Mouse (Mus musculus): ENCODE results near the gene Col6a5. TPM values are rescaled to one million over a fixed set of nuclear protein-coding genes. Genes with fewer than 3 reads are reported as not detected.
"Not testable (repeated sequence)": the region's sequence is repeated elsewhere in the genome, so short reads cannot be mapped to it uniquely, and the experiment has no call there.

Gene Col6a5
- total RNA-seq, 1 experiment from 2014 or later, result not detected

- ATAC-seq (replicated peaks; ENCODE audit: low read depth, poor library complexity, severe bottlenecking), result no peak
These were observed 45.3 kb downstream of the Col6a5 start for GRCm38 (mm10) chr9:105915186-105915585.

- no peak for ATAC-seq (replicated peaks; ENCODE audit: low read depth, poor library complexity, severe bottlenecking)
These were observed 50.3 kb downstream of the Col6a5 start for GRCm38 (mm10) chr9:105910166-105910565.

GRCm38 (mm10) chr9:105909352-105909751, 51.1 kb downstream of the Col6a5 start:
- no peak for ATAC-seq (replicated peaks; ENCODE audit: low read depth, poor library complexity, severe bottlenecking)

- ATAC-seq (replicated peaks; ENCODE audit: low read depth, poor library complexity, severe bottlenecking), result no peak
These were observed 53.0 kb downstream of the Col6a5 start for GRCm38 (mm10) chr9:105907411-105907810.

- no peak for ATAC-seq (replicated peaks; ENCODE audit: low read depth, poor library complexity, severe bottlenecking)
These were observed 72.9 kb downstream of the Col6a5 start for GRCm38 (mm10) chr9:105887521-105887920.

GRCm38 (mm10) chr9:105884656-105885430, 75.6 kb downstream of the Col6a5 start:
- no peak for ATAC-seq (replicated peaks; ENCODE audit: low read depth, poor library complexity, severe bottlenecking)

- ATAC-seq (replicated peaks; ENCODE audit: low read depth, poor library complexity, severe bottlenecking), result no peak
These were observed 79.7 kb downstream of the Col6a5 start for GRCm38 (mm10) chr9:105880743-105881142.

- ATAC-seq (replicated peaks; ENCODE audit: low read depth, poor library complexity, severe bottlenecking), result no peak
These were observed 81.9 kb downstream of the Col6a5 start for GRCm38 (mm10) chr9:105878365-105879108.

GRCm38 (mm10) chr9:105876124-105876523, 84.3 kb downstream of the Col6a5 start:
- ATAC-seq (replicated peaks; ENCODE audit: low read depth, poor library complexity, severe bottlenecking), result no peak

- no peak for ATAC-seq (replicated peaks; ENCODE audit: low read depth, poor library complexity, severe bottlenecking)
These were observed 88.8 kb downstream of the Col6a5 start for GRCm38 (mm10) chr9:105871643-105872042.

GRCm38 (mm10) chr9:105857773-105858172, 102.7 kb downstream of the Col6a5 start:
- ATAC-seq (replicated peaks; ENCODE audit: low read depth, poor library complexity, severe bottlenecking), result peak; percentile 83

GRCm38 (mm10) chr9:105852778-105853065, 107.7 kb downstream of the Col6a5 start:
- no peak for ATAC-seq (replicated peaks; ENCODE audit: low read depth, poor library complexity, severe bottlenecking)

GRCm38 (mm10) chr9:105852015-105852777, 108.2 kb downstream of the Col6a5 start:
- no peak for ATAC-seq (replicated peaks; ENCODE audit: low read depth, poor library complexity, severe bottlenecking)

GRCm38 (mm10) chr9:105851011-105851410, 109.4 kb downstream of the Col6a5 start:
- no peak for ATAC-seq (replicated peaks; ENCODE audit: low read depth, poor library complexity, severe bottlenecking)

- no peak for ATAC-seq (replicated peaks; ENCODE audit: low read depth, poor library complexity, severe bottlenecking)
These were observed 112.0 kb downstream of the Col6a5 start for GRCm38 (mm10) chr9:105848396-105848795.

GRCm38 (mm10) chr9:105847261-105847660, 113.2 kb downstream of the Col6a5 start:
- ATAC-seq (replicated peaks; ENCODE audit: low read depth, poor library complexity, severe bottlenecking), result no peak

- not testable (repeated sequence) for ATAC-seq (replicated peaks; ENCODE audit: low read depth, poor library complexity, severe bottlenecking)
These were observed 119.1 kb downstream of the Col6a5 start for GRCm38 (mm10) chr9:105841386-105841785.

GRCm38 (mm10) chr9:105839147-105839515, 121.3 kb downstream of the Col6a5 start:
- ATAC-seq (replicated peaks; ENCODE audit: low read depth, poor library complexity, severe bottlenecking), result no peak

GRCm38 (mm10) chr9:105838396-105839146, 121.9 kb downstream of the Col6a5 start:
- no peak for ATAC-seq (replicated peaks; ENCODE audit: low read depth, poor library complexity, severe bottlenecking)

GRCm38 (mm10) chr9:105835587-105835986, 124.9 kb downstream of the Col6a5 start:
- ATAC-seq (replicated peaks; ENCODE audit: low read depth, poor library complexity, severe bottlenecking), result no peak

Data from common myeloid progenitor, adult 5-6 weeks (primary cell).